24 mouse cellular contexts compared by ENCODE assay signal in the genomic region with DNA sequence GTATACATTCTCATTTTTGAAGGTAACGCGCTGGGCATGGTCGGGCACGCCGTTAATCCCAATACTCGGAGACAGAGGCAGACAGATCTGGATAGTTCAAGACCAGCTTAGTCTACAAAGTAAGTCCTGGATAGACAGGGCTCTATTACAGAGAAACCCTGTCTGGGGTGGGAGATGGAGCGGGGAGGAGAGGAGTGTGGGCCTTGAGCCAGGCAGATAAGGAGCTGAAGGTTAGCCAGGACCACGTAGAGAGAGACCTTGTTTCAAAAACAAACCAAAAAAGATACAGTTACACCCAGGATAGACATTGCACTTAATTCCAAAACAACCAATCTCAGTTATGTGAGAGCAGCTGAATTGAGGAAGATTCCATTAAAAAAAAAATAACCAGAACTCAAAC. TPM values are rescaled to one million over a fixed set of nuclear protein-coding genes. Genes with fewer than 3 reads are reported as not detected.
A peak's percentile ranks its signal among the peaks of the same experiment; 100 is the strongest.
DNase-seq lines count a peak whose midpoint lies in the region; ATAC-seq lines count a peak whose summit lies in the region.
"Had no signal": no experiment of that assay in that cellular context is flagged by ENCODE, and none has a peak within 500 bp of the region (broad histone marks: within the 10 kb centered on the region; RNA-seq: fewer than 3 reads in every experiment).

No protein-coding gene starts in this region.

- peaks cover 68% of the 10 kb centered on the region for H3K36me3 ChIP-seq in heart, embryonic 14.5 days (ENCODE audit: control insufficient read depth, insufficient read depth, low read length)
- peaks cover 66% of the 10 kb centered on the region for H3K36me3 ChIP-seq in neural tube, embryonic 15.5 days

- no peak overlapping the region for H3K9ac ChIP-seq in heart, embryonic 14.5 days (ENCODE audit: low read length)
- no peak overlapping the region for H3K9ac ChIP-seq in neural tube, embryonic 15.5 days (replicated peaks)
- H3K9ac ChIP-seq: embryonic facial prominence, embryonic 15.5 days; hindbrain, embryonic 12.5 days had no signal

- no peaks in the 10 kb centered on the region for H3K9me3 ChIP-seq in heart, embryonic 14.5 days (ENCODE audit: control insufficient read depth, low read length)
- H3K9me3 ChIP-seq in neural tube, embryonic 15.5 days (replicated peaks): no peaks in the 10 kb centered on the region
- H3K9me3 ChIP-seq: embryonic facial prominence, embryonic 15.5 days; forebrain, embryonic 10.5 days; heart, embryonic 10.5 days; hindbrain, embryonic 12.5 days had no signal

- DNase-seq in adrenal gland, adult 2 months: peak; percentile 14
- no peak for DNase-seq in adrenal gland, adult 8-10 months
- DNase-seq in heart, adult 11 months: no peak
- peak; percentile 39 for DNase-seq in ovary, adult 18-20 months (ENCODE audit: low spot score)
- DNase-seq in ovary, postnatal 10 days (ENCODE audit: low spot score): no peak
- peak; percentile 66 for DNase-seq in testis, postnatal 14 days (ENCODE audit: low spot score)
- DNase-seq: cerebellum, adult 11 months; cerebellum, adult 8-10 months; cerebellum, postnatal 14 days; embryo, embryonic 11 days; gastrocnemius, adult 2 months; gastrocnemius, postnatal 25 days; heart, postnatal 4 days; kidney, adult 11 months had no signal

- no peaks in the 10 kb centered on the region for H3K27me3 ChIP-seq in heart, embryonic 14.5 days (ENCODE audit: control insufficient read depth, insufficient read depth, low read length)
- no peaks in the 10 kb centered on the region for H3K27me3 ChIP-seq in neural tube, embryonic 15.5 days (replicated peaks)
- H3K27me3 ChIP-seq: embryonic facial prominence, embryonic 15.5 days; hindbrain, embryonic 12.5 days had no signal

- no peak overlapping the region for H3K4me3 ChIP-seq in heart, embryonic 14.5 days (ENCODE audit: control insufficient read depth in 1 of 2, insufficient read depth in 1 of 2, low read depth in 1 of 2, low read length in 2 of 2)
- H3K4me3 ChIP-seq in neural tube, embryonic 15.5 days (replicated peaks): no peak overlapping the region
- H3K4me3 ChIP-seq: embryonic facial prominence, embryonic 15.5 days; erythroblast, embryonic 14.5 days; forebrain, embryonic 10.5 days; gastrocnemius, adult 2 months; heart, embryonic 10.5 days; hindbrain, embryonic 12.5 days had no signal

- ATAC-seq in heart, embryonic 14.5 days (ENCODE audit: insufficient number of reproducible peaks, insufficient read depth, low FRiP score, low read depth): no peak
- ATAC-seq in neural tube, embryonic 15.5 days (ENCODE audit: low FRiP score): no peak
- ATAC-seq: forebrain, embryonic 14.5 days; hindbrain, embryonic 16.5 days; inflammation-experienced regulatory T-cells, adult 6 months had no signal

- no peak overlapping the region for H3K4me2 ChIP-seq in heart, embryonic 14.5 days (ENCODE audit: low read length)
- no peak overlapping the region for H3K4me2 ChIP-seq in neural tube, embryonic 15.5 days
- H3K4me2 ChIP-seq: embryonic facial prominence, embryonic 15.5 days; hindbrain, embryonic 12.5 days had no signal

- H3K4me1 ChIP-seq in heart, embryonic 14.5 days (ENCODE audit: control insufficient read depth in 2 of 2, insufficient read depth in 2 of 2, low read length in 2 of 2): peaks cover 7 to 14% of the 10 kb centered on the region in 2 experiments
- no peaks in the 10 kb centered on the region for H3K4me1 ChIP-seq in neural tube, embryonic 15.5 days
- H3K4me1 ChIP-seq: heart, embryonic 10.5 days; hindbrain, embryonic 12.5 days had no signal

- WGBS in heart, embryonic 14.5 days: 70% methylated on average over 8 of the region's 8 CpGs
- WGBS in neural tube, embryonic 15.5 days: 95% methylated on average over 8 of the region's 8 CpGs

- peak overlapping the region; percentile 22 to 55; a peak in 2 of 4 replicates for H3K27ac ChIP-seq in heart, embryonic 14.5 days (replicated peaks in 1 of 2; ENCODE audit: control insufficient read depth in 1 of 2, insufficient read depth in 1 of 2, low read depth in 2 of 2, low read length in 2 of 2)
- no peak overlapping the region for H3K27ac ChIP-seq in neural tube, embryonic 15.5 days (replicated peaks)
- H3K27ac ChIP-seq: embryonic facial prominence, embryonic 15.5 days; forebrain, embryonic 10.5 days; gastrocnemius, adult 2 months; heart, embryonic 10.5 days; hindbrain, embryonic 12.5 days had no signal

RNA-seq across cellular contexts. Expression of gene Pom121, which starts 51.4 kb away (rescaled TPM):
- total RNA-seq in adrenal gland, adult 2 months (2021): 10 to 100 TPM; 18.7 to 23.3 TPM
- 32.7 and 36.3 TPM in 2 replicates for polyA plus RNA-seq in adrenal gland, adult 2 months (2012; rRNA removed)
- total RNA-seq in adrenal gland, adult 8-10 months (2022): 10 to 100 TPM; 17.2 to 24.1 (median 22.5) TPM
- 8.2 and 10.7 TPM in 2 replicates for polyA plus RNA-seq in heart, embryonic 14.5 days (2014; fragmentation: Nextera tagmentation; extraction: Ambion mirVana)
- 7.7 and 9.5 TPM in 2 replicates for polyA plus RNA-seq in neural tube, embryonic 15.5 days (2015; fragmentation: Nextera tagmentation; extraction: Ambion mirVana)

Comparison
In these comparisons a context has a peak if more than half of its experiments do, and no peak if none do; other contexts are left out.
1. DNase-seq: peak in adrenal gland, adult 2 months (single experiment), ovary, adult 18-20 months (single experiment) and testis, postnatal 14 days (single experiment); none in adrenal gland, adult 8-10 months (single experiment), heart, adult 11 months (single experiment) and ovary, postnatal 10 days (single experiment).